ENCODE assay signal across 12 mouse cellular contexts in genomic region chr2:64033871-64034270, GRCm38 (mm10).
"Had no signal": no experiment of that assay in that cellular context is flagged by ENCODE, and none has a peak within 500 bp of the region (broad histone marks: within the 10 kb centered on the region; RNA-seq: fewer than 3 reads in every experiment).

No protein-coding gene starts in this region.

- H3K4me3 ChIP-seq: layer of hippocampus, adult 2 months; limb, embryonic 10.5 days; liver, embryonic 13.5 days; midbrain, embryonic 13.5 days; stomach, embryonic 15.5 days had no signal

- DNase-seq: kidney, postnatal 4 days; liver, embryonic 13.5 days; liver, postnatal 0 days; lung, postnatal 36 days; right cerebral cortex, postnatal 14 days; thymus, adult 2 months; thymus, postnatal 25 days had no signal

- H3K36me3 ChIP-seq: liver, embryonic 13.5 days; stomach, embryonic 15.5 days had no signal

- H3K27ac ChIP-seq: kidney, postnatal 0 days; layer of hippocampus, adult 2 months; limb, embryonic 10.5 days; liver, embryonic 13.5 days; midbrain, embryonic 13.5 days; stomach, embryonic 15.5 days had no signal

- H3K27me3 ChIP-seq: liver, embryonic 13.5 days; midbrain, embryonic 13.5 days; stomach, embryonic 15.5 days had no signal

- H3K4me1 ChIP-seq: limb, embryonic 10.5 days; liver, embryonic 13.5 days; midbrain, embryonic 13.5 days; stomach, embryonic 15.5 days had no signal
